Mouse (Mus musculus) olfactory bulb, adult 2 months (tissue): ENCODE measurements around the gene Tcf7l2.

Source experiments
- CTCF ChIP-seq: fragments of 200-500 bp; IDR thresholded peaks from 2 replicates; pipeline ENCODE4 v1.5.1; 2012; ENCODE audit warnings: low read depth, mild to moderate bottlenecking, low read length, moderate library complexity; ENCODE audit not compliant: insufficient read depth
- POLR2A ChIP-seq: fragments of 200-500 bp; IDR thresholded peaks from 2 replicates; pipeline ENCODE4 v1.6.1; 2012; ENCODE audit warnings: mild to moderate bottlenecking, low read depth, low read length, moderate library complexity; ENCODE audit not compliant: insufficient read depth

DNA sequence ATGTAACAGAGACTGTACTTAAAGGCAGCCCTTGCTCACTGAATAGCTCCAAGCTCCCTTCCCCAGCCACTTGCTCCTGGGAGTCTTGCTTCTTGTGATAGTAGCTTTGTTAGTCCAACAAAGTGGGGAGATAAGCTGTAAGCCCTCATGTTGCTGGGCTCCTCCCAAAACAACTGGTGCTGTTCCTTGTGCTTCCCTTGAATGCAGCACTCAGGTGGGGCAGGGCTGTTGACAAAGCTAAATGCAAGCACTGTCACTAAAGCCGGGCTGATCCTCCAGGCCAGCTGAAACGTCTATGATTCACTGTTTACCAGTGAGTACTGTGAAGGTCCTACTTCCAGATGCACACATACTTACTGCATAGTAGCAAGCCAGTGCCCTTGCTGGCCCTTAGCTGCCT lies 120.1 kb downstream of the Tcf7l2 start:
- no peak for TF ChIP-seq CTCF
- TF ChIP-seq POLR2A, result no peak
